Mouse (Mus musculus): ENCODE results near the gene Pitpna.

Gene Pitpna

GRCm38 (mm10) chr11:75563851-75564548 lies 23.9 kb upstream of the Pitpna start:
- DNase-seq = no peak

DNA sequence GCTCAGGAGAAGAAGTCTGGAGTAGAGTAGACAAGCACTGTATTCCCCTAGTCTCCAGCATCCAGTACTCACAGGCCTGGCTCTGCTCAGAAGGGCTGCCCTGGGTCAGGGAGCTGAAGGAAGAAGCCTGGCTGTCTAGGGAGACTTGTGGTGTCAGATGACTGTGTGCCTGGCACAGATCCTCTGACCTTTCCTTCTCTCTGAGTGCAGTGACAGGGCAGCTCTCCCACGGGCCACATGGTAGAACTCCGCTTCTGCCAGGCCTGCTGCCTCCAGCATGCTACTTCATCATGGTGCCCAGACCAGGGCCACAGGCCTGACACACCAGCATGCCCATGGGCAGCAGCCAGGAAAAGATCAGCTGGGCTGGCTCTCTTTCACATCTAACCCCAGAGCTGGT lies 22.0 kb upstream of the Pitpna start:
- DNase-seq = no peak

- no peak for DNase-seq
These were observed 21.4 kb upstream of the Pitpna start for GRCm38 (mm10) chr11:75566276-75567196.

- DNase-seq = no peak
These were observed 20.4 kb upstream of the Pitpna start for GRCm38 (mm10) chr11:75567346-75568114.

GRCm38 (mm10) chr11:75568115-75568511 lies 19.8 kb upstream of the Pitpna start:
- no peak for DNase-seq

- no peak for DNase-seq
These were observed 18.9 kb upstream of the Pitpna start for GRCm38 (mm10) chr11:75568962-75569361.

DNA sequence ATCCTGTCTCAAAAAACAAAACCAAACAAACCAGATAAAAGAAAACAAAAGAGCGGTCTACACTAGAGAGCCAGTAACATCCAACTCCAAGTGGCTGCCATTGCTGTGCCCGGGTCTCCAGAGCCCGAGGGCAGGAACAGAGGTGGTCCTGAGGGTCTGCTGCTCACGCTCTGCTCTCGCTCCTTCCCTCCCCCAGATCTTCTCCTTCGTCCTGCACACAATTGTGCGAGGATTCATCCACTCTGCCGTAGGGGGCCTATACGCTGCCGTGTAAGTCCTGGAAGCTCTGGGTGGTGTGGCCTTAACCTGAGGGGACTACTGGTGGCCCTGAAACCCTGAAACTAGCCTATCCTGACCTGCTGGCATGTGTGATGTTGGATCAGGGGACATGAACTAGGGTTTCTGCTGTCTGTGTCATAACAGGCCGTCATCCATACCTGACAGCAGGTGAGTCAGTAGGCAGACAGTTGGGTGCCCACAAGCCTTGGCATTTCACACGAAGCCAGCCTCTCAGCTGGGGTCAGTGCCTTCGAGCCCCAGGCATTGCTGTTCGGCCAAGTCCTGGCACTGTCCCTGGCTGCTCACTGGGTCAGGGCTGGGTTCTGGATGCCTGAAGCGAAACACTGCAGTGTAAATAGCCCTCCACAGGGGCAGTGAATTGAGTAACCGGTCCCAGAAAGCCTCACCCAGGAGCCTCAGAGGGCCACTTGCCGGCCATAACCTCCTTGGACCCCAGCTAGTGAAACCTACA lies 17.3 kb upstream of the Pitpna start:
- DNase-seq = no peak

- no peak for DNase-seq
These were observed 16.5 kb upstream of the Pitpna start for GRCm38 (mm10) chr11:75571126-75571990.

DNA sequence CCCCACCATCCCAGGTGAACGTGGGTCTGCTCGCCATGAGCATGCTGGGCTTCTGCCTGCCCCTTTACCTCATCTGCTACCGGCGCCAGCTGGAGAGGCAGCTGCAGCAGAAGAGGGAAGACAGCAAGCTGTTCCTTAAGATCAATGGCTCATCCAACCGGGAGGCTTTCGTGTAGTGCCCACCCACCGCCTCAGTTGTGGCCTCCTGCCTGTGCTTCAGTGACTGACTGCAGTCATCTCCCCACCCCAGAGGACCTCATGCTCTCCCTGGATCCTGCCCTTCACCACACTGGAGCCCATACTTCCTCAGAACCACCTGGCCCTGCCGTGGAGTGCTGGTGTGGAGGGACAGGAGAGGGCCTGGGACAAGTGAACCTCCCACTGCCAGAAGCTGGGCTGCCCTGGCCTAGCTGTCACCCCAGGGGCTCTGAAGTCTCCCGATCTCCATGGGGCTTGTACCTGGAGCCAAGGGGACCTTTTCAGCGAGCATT lies 15.6 kb upstream of the Pitpna start:
- DNase-seq = peak in 1 of 2 experiments; percentile 57

- DNase-seq = peak; percentile 79 to 87
These were observed 14.8 kb upstream of the Pitpna start for GRCm38 (mm10) chr11:75572854-75573650.

GRCm38 (mm10) chr11:75574378-75575123 lies 13.3 kb upstream of the Pitpna start:
- no peak for DNase-seq

- DNase-seq = no peak
These were observed 12.3 kb upstream of the Pitpna start for GRCm38 (mm10) chr11:75575560-75576123.

DNA sequence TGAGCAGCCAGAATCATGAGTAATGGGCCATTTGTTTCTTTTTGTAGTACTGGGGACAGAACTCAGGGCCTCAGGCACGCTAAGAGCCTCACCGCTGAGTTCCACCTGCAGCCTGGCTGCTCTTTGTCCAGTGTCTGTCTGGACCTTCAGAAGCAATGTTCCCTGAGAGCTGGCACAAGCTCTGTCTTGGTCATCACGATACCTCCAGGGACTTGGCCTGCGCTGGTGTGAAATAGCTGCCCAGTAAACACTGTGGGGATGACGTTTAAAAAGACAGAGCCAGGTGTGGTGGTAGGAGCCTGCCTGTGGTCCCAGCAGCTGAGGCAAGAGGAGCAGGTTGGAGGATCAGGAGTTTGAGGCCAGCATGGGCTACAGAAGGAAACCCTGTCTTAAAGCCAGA lies 9.3 kb upstream of the Pitpna start:
- DNase-seq = no peak

- DNase-seq = no peak
These were observed 6.3 kb upstream of the Pitpna start for GRCm38 (mm10) chr11:75581495-75582149.

GRCm38 (mm10) chr11:75583521-75583920 lies 4.4 kb upstream of the Pitpna start:
- DNase-seq = no peak

GRCm38 (mm10) chr11:75585061-75585460 lies 2.8 kb upstream of the Pitpna start:
- no peak for DNase-seq

- DNase-seq = no peak
These were observed 1.9 kb upstream of the Pitpna start for GRCm38 (mm10) chr11:75585978-75586377.

- DNase-seq = no peak
These were observed 934 bp upstream of the Pitpna start for GRCm38 (mm10) chr11:75586963-75587362.

Data from thymus, adult 18-20 months (tissue).